Mouse (Mus musculus) thymus, adult 18-20 months (tissue): ENCODE data around the gene H2-DMb2.
"Not testable (repeated sequence)": the region's sequence is repeated elsewhere in the genome, so short reads cannot be mapped to it uniquely, and the experiment has no call there.

Experiments used
- DNase-seq, 2 experiments: peaks; one replicate each; pipeline ENCODE4 v3.0.0; 2022; ENCODE audit warnings: mixed read lengths in 2 of 2

H2-DMb2 gene

DNA sequence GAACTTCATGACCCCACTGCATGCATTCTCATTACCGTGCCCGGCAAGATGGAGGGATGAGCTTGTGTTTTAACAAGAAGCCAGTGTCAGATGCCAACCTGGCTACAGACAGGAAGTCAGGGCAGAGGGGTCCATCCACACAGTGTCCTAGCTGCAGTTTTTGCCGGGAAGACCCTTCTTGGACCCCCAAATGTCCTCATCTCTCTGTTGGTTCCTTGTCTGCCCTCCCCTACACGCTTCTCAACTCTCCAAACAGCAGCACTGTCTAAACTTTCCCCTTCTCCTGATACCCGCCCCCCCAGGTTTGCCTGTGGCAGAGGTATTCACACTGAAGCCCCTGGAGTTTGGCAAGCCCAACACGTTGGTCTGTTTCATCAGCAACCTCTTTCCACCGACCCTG, 5.5 kb upstream of the H2-DMb2 start:
- DNase-seq, result no peak

DNA sequence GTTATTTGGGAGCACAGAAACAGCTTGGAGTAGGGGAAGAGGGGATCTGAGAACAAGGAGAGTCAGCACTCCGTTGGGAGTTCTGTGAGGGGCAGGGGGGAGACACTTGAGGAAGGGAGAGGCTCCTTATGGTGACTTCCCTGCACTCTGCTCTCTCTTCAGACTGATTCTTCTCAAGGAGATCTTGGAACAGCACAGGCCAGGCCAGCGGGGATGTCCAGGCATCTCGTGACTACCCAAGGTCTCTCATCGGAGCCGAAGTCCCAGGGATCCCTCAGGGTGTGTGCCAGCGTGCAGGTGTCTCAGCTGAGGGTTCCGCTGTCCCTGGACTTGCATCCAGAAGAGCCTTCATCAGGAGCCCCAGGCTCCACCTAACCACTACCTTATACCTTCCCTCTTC, 4.5 kb upstream of the H2-DMb2 start:
- no peak for DNase-seq

DNA sequence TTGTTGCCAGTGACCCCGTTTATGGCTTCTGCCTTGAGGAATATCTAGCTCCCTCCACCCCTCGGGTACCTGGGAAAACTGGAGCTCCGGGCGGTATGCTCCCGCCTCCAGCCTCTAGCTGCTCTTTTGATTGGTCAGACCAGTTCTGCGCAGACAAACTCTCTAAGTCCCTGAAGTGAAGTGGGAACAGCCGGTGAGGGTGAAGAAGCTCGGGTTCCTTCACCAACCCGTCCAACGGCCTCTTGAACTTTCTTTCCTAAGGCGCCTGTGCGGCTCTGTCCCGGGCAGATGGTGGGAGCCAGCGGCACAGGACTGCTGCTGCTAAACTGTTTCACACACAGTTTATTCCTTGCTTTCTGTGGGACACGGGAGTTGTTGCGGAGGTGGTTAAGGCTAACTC, 3.7 kb upstream of the H2-DMb2 start:
- DNase-seq, result no peak

DNA sequence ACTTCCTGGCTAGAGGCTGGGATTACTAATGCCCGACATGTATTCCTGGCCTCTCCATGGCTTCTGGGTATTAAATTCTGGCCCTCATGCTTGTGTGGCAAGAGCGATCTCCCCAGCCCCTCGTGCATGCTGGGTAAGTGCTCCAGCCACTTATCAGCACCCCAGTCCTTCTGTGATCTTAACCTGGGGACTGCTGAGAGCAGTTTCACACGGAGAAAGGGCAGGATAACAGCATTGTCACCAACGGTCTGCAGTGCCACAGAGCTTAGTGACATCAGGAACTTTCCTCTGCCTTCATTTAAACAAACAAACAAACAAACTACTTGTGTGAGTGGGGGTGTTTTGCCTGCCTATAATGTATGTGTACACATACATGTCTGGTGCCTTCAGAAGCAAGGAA, 2.9 kb upstream of the H2-DMb2 start:
- DNase-seq, result no peak

DNA sequence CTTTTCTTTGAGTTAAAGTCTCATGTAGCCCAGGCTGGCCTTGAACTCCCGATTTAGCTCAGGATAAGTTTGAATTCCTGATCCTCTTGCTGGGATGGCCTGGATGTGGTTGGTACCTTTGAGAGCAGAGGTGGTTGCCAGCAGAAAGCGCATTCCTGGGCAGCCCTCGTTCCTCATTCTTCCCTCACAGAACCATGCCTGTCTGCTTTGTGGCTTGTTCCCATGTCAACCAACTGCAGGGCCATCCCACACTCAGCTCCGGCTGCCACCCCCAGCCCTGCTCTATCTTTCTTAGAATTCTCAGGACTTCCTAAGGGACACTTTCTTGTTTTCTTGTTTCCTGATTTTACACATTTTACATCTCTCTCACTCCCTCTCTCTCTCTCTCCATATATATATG, 1.7 kb upstream of the H2-DMb2 start:
- no peak for DNase-seq

DNA sequence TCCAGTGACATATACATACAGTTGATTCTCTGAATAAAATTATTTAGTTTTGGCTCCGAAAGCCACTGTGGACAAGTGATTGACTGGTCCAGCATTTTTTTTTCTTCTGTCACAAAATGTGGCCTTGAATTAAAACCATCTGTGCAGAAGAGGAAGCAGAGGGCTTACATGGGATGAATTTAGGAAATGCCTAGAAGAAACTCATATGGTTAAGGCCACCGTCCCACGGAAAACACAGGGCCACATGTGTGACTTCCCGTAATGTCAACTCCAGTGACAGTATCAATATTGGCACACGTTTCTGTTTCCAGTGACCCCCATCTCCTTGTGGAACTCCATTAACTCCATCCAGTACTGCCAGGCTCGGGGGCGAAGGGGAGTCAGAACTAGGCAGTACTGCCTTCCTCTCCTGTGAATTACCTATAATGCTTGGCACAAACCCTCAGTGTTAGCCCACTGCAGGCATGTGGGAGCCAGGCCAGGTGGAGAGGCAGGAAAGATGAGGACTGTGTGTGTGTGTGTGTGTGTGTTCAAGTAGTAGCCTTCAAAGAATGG, 574 bp upstream of the H2-DMb2 start:
- DNase-seq, result no peak

DNA sequence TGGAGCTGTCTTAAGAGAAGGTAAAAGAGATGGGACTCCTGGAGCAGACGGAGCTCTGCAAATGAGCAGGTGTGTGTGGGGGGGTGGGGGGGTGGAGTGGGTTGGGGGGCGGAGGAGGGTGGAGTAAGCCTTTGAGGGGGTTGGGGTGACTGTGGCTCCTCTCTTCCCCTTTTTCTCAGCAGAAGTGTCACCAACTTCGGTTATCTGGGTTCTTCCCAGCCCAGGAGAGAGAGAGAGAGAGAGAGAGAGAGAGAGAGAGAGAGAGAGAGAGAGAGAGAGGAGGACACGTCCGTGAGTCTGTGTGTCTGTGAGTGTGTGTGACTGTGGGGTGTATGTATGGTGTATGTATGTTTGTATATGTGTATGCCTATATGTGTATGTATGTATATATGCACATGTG, 354 bp downstream of the H2-DMb2 start:
- no peak for DNase-seq

DNA sequence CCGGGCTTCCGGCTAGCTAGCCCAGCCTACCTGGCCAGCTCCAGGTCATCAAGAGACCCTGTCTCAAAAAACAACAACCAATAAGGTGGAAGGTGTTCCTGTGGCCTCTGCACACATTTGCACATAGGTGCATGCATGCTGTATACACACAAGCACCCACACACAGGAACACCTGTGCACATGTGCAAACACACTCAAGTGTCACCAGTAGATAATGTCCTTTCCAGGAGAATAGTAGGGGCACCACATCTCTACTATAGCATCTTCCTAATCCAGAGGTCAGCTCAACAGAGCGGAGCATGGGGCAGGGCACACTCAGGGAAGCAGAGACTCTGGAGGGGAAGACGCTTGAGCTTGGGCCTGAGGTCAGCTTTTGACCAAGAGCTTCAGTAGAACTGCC, 1.1 kb downstream of the H2-DMb2 start:
- not testable (repeated sequence) for DNase-seq

DNA sequence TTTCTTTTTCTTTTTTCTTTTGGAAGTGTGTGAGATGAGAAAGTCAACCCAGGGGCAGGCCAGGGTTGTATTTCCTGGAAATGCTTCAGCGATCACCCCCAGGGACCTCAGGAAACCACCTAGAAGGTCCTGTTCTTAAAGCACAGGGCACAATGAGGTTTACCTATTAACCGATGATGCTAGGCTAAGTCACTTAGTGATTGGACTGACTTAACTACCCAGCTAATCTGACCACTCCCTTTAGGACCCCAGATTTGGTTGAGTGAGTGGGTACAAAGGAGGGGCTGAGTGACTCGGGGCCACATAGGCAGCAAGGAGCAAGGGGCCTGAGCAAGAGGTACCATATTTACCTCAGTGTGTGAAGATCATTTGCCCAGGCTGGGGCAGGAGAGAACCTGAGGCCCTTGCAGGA, 1.9 kb downstream of the H2-DMb2 start:
- no peak for DNase-seq

DNA sequence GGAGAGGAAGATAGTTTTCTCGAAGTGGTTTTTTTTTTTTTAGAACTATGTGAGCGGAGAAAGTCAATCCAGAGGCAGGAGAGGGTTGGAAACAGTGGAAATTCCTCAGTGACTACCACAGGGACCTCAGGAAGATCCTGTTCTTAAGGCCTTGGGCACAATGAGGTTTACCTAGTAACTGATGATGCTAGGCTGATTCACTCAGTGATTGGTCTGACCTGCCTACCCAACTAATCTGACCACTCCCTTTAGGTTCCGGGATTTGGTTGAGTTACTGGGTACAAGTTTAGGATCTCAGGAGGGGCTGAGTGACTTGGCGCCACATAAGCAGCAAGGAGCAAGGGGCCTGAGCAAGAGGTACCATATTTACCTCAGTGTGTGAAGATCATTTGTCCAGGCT, 9.8 kb downstream of the H2-DMb2 start, which contains the start of gene H2-DMb1:
Gene H2-DMb1, plus strand, starts transcription at position 150 of the 400 bp plus-strand sequence.
- no peak for DNase-seq

DNA sequence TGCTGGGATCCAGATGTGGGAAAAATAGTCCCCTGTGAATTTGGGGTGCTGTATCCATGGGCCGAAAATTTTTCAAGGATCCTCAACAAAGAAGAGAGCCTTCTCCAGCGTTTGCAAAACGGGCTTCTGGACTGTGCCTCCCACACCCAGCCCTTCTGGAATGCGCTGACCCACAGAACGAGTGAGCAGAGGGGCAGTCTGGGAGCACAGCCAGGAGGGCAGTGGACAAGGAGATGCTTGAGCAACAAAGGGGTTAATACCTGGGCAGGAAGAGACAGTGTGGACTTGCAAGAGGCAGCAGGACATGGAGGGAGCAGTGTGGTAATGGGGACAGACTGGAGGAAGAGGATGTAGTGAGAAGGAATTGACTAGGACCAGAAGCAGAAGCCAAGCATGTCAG, 12.4 kb downstream of the H2-DMb2 start:
- DNase-seq, result no peak

DNA sequence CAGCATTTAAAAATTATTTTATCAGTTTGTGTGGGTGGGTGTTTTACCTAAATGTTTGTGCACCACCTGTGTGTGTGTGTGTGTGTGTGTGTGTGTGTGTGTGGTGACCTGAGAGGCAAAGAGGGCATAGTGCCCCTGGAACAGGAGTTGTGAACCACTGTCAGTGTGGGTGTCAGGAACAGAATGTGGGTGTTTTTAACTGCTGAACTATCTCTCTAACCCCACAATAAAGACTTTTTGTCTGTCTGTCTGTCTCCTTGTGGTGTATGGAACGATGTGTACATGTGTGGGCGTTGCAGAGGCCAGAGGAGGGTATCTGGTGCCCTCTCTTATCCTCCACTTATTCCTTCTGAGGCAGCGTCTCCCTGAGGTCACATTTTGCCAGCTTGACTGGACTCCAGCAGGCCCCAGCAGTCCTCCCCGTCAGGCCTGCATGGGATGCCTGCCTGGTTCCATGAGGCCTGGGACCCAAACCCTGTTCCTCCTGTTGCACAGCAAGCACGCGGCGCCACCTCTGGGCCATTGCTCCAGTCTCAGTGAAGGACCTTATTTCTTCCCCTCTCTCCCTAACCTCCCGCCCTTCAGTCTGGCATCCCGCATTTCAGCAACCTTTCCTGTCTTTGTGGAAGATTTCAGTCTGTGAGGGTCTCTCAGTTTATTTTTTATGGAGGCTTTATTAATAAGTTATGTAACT, 21.2 kb downstream of the H2-DMb2 start:
- peak; percentile 40 to 57 for DNase-seq

DNA sequence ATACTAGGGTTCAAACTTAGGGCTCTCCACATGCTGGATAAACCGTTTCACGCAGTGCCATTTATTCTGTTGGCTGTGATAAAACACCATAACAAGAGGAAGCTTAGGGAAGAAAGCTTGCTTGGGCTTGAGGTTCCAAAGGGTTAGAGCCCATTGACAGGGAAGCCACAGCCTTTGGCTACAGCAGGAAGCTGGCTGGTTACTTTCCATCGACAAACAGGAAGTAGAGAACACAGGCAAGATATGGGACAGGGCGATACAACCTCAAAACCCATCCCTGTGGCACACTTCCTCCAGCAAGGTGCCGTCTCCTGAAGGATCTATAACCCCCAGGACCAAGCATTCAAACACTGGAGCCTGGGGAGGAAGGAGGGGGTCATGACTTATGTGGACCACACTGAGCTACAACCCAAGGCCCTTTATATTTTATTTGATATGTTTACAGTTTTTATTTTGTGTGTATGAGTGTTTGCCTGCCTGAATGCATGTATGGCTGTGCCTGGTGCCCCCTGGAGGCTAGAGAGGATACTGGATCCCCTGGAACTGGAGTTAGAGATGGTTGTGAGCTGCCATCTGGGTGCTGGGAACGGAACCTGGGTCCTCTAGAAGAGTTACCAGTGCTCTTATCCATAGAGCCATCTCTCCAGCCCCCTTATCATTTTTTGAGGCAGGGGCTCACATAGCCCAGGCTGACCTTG, 22.1 kb downstream of the H2-DMb2 start:
- no peak for DNase-seq

DNA sequence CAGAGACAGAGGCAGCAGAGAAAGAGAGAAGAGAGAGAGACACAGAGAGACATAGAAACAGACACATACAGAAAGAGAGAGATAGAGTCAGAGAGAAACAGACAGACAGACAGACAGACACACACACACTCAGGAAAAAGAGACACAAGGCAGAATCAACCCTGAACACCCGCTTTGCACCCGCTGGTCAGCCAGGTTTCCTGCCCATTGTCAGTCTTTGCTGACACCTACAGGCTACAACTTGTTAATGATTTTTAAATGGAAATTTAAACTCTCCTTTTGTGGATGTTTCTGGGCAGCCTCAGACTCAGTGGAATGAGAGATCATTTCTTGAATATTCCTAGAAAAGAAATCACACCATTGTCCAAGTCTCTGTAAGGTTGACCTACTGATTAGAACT, 26.2 kb downstream of the H2-DMb2 start:
- DNase-seq, result no peak

DNA sequence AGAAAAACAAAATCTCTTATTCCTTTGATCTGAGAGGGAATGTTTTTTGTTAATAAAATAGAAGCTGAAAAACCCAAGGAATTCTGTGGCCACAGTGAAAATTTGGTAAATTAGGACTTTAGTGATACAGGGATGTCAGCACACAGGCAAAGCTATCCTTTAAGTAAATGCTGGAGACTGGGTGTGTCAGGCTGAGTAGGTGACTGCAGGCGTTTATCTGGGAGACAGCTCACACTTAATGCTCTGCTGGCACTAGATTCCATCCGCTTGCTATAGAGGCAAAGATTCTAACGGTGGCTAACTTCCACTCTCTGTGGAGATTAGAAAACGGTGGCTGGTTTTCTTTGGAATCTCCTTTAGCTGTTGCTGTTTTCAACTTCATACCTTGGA, 27.4 kb downstream of the H2-DMb2 start:
- DNase-seq, result no peak

DNA sequence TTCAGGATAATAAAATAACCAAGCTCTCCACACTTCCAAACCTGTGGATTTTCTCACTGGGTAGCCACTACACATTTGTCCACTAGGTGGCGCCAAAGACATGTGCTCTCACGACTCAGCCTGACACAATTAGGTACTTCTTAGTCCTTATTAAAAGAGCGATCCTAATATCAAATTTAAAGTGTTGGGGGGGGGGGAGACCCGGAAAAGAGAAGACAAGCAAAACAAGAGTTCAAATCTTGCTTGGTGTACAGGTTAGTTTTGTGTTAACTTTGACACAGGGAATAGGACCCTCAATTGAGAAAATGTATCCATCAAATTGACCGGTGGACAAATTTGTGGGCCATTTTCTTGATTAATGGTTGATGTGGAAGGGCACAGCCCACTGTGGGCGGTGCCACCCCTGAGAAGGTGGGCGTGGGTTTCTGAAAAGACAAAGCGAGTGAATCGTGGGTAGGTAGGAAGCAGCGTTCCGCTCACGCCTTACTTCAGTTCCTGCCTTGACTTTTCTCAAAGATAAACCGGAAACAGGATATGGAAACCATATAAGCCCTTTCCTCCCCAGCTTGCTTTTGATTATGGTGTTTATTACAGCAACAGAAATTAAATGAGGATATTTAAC, 27.9 kb downstream of the H2-DMb2 start:
- DNase-seq, result peak; percentile 74 to 87

DNA sequence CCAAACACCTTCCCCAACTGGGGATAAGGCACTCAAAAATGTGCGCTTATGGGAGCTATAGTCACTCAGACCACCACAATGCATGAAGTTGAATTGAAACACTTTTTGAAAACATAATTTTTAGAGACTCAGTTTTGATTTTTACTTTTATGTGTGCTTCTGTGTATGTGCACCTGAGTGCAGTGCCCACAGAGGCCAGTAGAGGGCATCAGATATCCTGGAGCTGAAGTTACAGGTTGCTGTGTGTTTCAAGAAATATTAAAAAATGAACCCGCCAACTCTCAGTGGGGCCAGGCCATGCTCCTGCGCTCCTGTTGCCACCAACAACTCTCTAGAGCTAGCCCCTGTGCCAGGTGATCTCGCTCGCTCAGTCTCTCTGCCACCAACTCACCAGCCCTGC, 29.4 kb downstream of the H2-DMb2 start:
- no peak for DNase-seq

DNA sequence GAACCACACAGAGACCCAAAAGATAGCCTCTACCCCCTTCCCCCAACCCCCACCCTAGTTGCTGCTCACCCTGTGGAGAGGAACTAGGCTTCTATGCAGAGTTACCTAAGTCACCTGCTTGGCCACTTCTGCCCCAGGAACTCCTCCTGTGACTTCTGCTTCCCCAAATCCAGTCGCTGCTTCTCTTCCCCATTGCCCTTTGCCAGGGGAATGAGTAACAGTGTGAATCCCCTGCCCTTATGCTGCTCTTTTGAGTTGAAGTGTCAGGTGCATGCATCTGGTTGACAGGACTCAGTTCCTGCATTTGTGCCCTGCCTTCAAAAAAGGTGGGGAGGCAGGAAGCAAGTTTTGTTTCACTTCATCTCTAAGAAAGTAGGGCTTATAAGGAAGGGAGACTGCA, 31.0 kb downstream of the H2-DMb2 start:
- DNase-seq, result no peak

DNA sequence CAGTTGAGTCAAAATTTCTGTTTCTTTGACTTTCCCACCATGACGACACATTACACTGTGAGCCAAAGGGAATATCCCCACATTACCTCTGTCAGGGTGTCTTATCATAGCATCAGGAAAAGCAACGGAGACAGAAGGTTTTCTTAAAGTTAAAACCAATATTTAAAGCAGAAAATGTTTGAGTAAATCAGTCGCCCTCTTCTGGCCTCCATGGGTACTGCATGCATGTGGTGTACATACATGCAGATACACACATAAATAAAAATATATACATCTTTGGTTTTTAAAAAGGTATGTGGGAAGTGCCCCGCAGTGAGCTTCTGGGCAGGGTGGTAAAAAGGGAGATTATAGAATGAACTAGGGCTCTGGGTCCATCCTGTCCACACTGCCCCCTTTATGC, 34.1 kb downstream of the H2-DMb2 start:
- DNase-seq, result no peak

DNA sequence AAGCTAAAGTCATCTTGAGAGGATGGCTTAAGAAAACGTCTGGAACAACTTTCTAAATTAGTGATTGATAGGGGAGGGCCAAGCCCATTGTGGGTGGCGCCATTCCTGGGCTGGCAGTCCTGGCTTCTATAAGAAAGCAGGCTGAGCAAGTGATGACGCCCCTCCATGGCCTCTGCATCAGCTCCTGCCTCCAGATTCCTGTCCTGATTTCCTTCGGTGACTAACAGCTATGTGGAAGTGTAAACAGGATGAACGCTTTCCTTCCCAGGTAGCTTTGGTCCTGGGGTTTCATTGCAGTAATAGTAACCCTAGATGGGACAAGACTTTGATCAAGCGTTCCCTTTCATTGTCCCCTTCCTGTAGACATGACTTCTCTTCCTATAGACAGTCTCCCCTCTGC, 35.9 kb downstream of the H2-DMb2 start:
- DNase-seq, result no peak

DNA sequence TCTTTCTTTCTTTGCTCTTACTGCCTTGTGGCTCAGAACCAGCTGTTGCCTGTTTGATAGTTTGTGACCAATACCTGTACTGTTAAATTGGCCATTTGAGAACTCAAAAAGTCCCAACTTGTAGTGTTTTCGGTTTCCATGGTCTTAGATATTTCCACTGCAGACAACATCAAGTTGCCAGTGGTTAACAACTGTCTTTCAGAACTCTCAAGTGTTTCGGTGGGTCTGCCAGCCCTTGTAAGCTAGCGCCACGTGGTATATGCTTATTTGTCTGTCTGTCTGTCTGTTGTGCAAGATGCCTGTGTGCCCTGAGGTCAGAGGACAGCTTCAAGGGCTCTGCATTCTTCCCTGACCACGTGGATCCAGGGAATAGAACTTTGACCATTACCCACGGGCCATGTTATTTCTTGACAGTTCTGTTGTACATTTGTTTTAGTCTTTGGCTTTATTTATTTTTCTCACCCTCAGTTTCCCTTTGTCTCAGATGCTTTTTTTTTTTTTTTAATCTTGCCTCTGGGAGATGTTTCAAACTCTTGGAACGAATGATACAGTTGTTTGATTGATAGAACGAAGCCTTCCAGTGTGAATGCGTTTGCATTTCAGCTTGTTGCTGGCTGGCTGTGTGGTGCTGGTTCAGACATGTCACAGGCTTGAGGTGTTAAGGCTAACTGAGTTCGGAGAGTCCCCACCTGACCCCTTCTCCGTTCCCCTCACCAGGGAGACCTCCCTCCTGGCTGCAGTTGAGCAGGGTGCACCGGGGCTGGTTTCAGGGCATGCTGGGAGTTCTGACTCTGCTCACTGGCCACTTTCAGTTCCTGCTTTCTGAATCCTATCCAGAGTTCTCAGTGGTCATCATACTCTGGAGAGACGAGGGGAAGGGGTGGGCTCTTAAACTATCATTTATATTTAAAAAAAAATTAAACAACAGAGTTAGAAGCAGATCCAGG, 37.1 kb downstream of the H2-DMb2 start:
- DNase-seq, result no peak

DNA sequence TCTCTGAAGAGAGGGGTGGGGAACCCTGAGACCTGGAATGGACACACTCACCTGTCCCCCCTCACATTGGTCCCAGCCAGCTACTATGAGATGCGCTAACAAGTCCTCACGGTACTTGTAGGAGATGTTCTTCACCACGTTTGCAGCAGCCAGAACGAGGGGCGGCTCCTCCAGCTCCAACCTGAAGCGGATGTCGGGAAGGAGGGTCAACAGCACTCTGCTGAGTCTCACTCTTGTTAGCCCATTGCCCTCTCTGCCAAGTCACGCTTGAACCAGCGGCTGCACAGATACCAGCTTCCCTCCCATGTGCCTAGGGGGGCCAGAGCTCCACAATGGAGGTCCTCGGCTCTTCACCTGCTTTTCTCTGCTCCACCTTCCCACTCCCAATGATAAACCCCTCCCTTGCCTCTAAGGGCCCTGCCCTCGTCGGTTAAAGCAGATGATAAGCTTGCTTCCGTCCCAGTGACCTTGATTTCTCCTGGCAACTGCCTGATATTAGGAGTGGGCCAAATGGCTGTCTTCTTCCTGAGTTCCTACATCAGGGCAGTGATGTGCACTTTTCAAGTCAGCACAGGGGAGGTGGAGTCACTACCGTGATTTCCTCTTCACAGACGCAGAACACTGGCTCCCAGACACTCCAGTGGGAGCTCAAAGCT, 40.6 kb downstream of the H2-DMb2 start:
- DNase-seq, result no peak
